Mouse (Mus musculus): ENCODE measurements around the gene Olfr986.
"Not testable (repeated sequence)": the region's sequence is repeated elsewhere in the genome, so short reads cannot be mapped to it uniquely, and the experiment has no call there.

Olfr986 gene

DNA sequence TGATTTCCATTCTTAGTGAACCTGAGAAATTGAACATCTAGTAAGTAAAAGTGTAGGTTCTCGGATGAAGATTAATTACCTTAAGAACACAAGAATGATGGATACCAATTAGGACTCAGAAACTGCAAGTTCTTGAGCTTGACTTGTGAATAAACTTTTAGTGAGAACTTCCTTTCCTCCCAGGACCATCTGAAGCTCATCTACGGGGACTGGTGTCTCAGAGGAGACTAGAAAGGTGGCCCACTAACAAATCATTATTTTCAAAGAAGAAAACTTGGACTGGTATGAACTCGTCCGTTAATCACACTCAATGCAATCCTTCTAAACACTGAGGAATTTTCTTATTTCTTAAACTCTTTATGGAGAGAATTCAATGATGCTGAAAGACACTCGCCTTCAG is at the start of gene Olfr986:
TSS of gene Olfr986 (plus strand) at position 301 of the 400 bp plus-strand sequence.
- DNase-seq (ENCODE audit: low read depth): no peak

DNA sequence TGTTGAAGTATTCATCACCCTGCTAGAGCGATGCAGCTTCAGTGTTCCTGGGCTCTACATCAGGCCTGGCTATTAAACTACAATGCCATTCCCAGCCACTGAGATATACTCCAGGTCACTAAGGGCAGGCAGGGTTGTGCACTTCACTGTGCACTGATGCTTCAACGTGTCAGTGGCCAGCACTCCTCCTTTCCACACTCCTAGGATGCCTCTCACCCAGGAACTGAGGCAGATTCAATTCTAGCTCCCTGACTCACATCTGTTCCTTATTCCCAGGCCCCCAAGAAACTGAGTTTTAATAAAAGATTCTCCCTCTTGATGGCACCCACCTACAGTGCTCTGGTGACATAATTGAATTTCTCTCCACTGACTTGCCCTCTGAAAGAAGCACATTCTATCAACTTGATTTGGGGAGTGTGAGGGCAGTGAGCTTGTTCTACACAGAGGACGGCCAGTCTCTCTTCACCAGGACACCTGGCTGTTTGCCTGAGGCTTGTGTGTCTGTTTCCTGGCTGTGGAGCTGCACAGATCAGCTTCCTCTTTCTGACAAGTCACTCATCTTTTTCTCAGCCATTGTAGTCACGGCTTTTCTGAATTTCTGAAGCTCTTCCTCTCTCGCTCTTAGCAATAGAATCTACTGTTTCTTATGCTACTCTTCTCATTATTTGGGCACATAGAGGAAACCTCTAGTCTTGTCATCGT is 43.6 kb upstream of the Olfr986 start:
- no peak for DNase-seq (ENCODE audit: low read depth)

GRCm38 (mm10) chr9:40139484-40139883 is 41.2 kb upstream of the Olfr986 start:
- no peak for DNase-seq (ENCODE audit: low read depth)

GRCm38 (mm10) chr9:40141544-40141943 is 39.2 kb upstream of the Olfr986 start:
- no peak for DNase-seq (ENCODE audit: low read depth)

GRCm38 (mm10) chr9:40155118-40155644 is 25.5 kb upstream of the Olfr986 start:
- no peak for DNase-seq (ENCODE audit: low read depth)

DNA sequence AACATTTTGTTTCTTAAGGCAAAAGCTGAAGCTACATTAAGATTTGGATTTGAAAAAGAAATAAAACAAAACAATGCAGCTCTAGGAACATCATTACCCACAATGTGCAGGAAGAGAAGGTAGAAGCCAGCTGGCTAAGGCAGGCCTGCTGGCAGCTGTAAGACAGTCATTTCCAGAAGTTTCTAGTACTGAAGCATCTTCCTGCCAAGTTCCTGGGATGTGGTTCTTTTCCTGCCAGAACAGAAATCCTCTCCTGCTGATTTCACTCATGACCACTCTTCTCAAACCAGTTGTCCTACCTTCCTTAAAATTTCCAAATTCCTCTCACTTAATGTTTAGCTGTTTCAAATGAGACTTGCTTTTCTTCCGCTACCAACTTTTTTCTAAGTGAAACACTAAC is 14.3 kb upstream of the Olfr986 start:
- DNase-seq (ENCODE audit: low read depth): no peak

DNA sequence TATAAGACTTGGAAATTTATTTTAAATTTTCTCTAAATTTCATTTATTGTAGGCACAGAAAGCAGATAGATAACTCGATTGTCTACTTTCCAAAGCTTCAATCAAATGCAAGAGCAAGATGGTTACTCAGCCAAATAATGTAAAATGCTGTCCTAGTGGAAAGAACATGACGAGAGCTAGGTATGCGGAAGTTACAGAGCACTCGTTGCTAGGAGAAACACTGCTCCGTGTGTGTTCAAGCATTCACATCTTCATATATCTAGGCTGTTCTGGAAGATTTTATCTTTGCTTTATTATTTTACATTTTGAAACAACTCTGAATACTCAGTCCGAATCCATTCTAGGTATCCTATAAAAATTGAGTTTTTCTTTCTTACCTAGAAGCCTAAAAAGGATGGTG is 3.7 kb upstream of the Olfr986 start:
- no peak for DNase-seq (ENCODE audit: low read depth)

- not testable (repeated sequence) for DNase-seq (ENCODE audit: low read depth)
These were observed 4.4 kb downstream of the Olfr986 start for GRCm38 (mm10) chr9:40185166-40185565.

- DNase-seq (ENCODE audit: low read depth): peak; percentile 16
These were observed 10.6 kb downstream of the Olfr986 start for GRCm38 (mm10) chr9:40191086-40191876.

- peak; percentile 57 for DNase-seq (ENCODE audit: low read depth)
These were observed 11.6 kb downstream of the Olfr986 start, which contains the start of gene Zfp202 for GRCm38 (mm10) chr9:40192098-40193038. Gene Zfp202, plus strand, starts transcription at chr9:40192316.

GRCm38 (mm10) chr9:40195981-40196380 is 15.3 kb downstream of the Olfr986 start:
- DNase-seq (ENCODE audit: low read depth): no peak

DNA sequence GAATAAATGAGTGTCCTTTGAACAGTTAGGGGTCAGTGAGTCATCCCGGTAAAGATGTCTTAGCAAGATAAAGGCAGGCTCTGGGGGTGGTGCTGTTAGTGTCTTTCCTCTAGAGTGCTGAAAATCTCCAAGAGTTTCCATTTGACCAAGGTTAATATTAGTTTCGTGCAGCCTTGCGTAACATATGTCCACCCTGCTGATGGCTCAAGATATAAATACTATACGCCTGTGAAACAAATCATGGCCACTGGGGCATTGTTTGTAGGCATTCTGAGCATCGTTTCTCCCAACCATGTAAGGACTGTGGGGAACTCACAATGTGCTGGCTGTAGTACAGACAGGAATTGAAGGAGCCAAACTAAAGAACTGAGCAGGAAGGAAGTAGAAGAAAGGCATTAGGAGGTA is 25.8 kb downstream of the Olfr986 start:
- no peak for DNase-seq (ENCODE audit: low read depth)

DNA sequence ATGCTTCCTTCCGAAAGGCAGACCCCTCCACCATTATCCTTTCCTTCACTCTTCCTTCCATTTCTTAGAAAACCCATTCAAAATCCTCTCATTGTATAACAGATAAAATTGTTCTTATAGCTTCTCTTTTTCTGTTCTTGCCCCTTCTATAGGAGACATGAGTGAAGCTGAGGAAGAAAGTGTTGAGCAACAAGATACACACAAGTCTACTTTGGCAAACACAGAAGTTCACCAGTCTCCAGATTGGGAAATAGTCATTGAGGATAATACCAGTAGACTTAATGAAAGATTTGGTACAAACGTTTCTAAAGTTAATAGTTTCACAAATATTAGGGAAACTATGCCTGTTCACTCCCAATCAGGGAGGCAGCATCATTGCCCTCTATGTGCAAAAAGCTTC is 30.0 kb downstream of the Olfr986 start:
- DNase-seq (ENCODE audit: low read depth): no peak

DNA sequence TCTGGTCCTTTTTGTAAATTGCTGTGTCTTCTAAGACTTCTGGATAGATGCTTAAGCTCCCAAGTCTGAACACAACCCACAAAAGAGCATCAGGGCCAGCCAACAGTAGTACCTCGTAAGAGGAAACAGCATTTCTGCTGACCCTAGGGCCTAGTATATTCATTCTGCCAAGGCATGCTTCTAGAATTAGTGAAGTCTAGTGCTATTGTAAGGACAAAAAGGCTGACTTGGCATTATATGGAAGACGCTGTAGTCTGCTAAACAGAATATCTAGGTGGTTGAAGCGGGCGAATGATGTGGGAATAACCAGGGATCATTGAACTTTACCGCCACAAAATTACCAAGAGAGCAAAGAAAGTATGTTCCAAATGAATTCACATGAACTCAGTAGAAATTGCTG is 33.3 kb downstream of the Olfr986 start:
- no peak for DNase-seq (ENCODE audit: low read depth)

DNA sequence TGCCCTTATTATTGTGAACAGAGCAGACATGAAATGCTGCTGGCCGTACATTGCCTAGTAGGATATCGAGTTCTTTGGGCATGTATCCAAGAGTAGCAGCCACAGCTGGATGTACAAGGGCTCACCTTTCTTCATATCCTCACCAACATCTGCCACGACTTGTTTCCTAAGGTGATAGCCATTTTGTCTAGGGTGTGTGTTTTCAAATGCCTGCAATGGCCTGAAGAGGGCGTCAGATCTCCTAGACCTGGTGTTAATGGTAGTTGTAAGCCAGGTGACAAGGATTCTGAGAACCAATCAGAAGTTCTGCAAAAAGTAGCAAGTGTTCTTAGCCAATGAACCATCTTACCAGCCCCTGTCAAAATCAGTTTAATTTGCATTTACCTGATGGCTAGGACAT is 35.9 kb downstream of the Olfr986 start:
- DNase-seq (ENCODE audit: low read depth): no peak

DNA sequence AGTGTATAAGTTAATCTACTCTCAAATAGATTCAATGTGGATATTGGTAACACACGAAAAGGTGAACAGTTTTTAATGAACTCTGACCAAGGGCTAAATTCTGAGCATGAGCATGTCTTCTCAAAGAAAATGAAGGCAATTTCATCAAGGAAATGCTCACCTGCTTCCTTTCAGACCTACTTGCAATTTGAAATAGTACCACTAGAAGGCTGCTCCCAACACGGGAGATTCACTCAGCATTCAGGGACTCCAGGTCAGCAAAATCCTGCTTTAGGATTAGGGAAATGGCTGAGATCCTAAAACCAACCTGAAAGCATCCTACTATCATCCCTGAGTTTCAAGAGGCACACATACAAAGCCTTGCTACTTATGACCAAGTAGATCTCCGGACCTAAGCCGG is 43.6 kb downstream of the Olfr986 start:
- DNase-seq (ENCODE audit: low read depth): no peak

- DNase-seq (ENCODE audit: low read depth): peak; percentile 47
These were observed 47.4 kb downstream of the Olfr986 start for GRCm38 (mm10) chr9:40227874-40228789.

GRCm38 (mm10) chr9:40228804-40229331 is 48.1 kb downstream of the Olfr986 start:
- DNase-seq (ENCODE audit: low read depth): no peak

DNA sequence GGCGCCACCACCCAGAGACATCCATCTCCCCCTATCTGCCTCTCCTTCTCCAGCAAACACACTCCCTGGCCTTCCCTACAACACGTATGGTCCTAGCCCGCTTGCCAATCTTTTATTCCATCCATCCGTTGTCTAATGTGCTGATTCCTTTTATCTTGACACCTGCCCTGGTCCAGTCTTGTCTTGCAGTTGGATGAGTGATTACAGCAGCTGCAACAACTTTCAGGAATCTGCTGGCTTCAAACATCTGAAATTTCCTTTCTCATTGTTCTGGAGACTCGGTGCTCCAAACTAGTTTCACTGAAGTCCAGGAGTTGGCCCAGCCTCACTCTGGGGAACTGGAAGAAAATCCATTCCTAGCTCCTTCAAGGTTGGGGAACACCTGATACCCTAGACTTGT is 48.8 kb downstream of the Olfr986 start:
- DNase-seq (ENCODE audit: low read depth): no peak

- no peak for DNase-seq (ENCODE audit: low read depth)
These were observed 50.3 kb downstream of the Olfr986 start for GRCm38 (mm10) chr9:40231019-40231418.

Data from naive thymus-derived CD4-positive, alpha-beta T cell, adult 2 months (primary cell).